Mouse (Mus musculus) liver, adult 2 months (tissue): Measurements from ENCODE around the gene Gpam.

ENCODE experiments used
- CTCF ChIP-seq: fragments of 200-500 bp; IDR thresholded peaks from 2 replicates; pipeline ENCODE4 v1.5.1; 2011; ENCODE audit warnings: low read depth, low read length, control low read depth
- POLR2A ChIP-seq: fragments of 200-500 bp; IDR thresholded peaks from 2 replicates; pipeline ENCODE4 v1.6.1; 2011; ENCODE audit warnings: low read length, control low read depth; ENCODE audit not compliant: insufficient read depth; ENCODE audit errors: extremely low read depth

DNA sequence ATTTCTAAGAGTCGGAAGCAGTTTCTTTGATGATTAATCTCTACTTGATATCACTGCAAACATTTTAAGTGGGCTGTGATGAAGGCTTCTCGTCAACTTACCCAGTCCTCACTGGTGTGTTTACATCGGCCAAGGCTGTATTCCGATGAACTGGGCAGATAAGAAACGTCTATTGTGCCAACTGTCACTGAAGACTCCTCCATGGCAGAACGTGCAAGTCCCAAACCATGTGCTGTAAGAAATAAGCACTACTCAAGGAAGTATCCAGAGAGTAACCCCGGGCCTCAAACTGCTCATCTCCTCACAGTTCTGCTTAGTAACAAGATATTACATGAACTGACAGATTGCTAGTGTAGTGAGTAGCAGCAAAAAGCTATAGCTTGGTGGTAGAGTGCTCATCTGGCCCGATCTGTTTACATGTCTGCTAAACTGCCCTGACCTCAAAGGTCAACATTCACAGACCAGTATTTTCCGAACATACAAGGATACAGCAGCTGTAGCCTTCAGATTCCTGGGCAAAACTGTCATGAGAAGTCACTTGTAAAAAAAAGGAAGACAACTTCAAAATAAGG lies 29.6 kb downstream of the Gpam start:
- TF ChIP-seq POLR2A (no peak), CTCF (no peak)
